Mouse (Mus musculus) skeletal muscle tissue, adult 2 months (tissue): ENCODE measurements around the gene Olfr122.

Experiments used
- DNase-seq: peaks from one replicate; pipeline ENCODE4 v3.0.0-alpha.2; 2012; ENCODE audit warnings: low read depth, low spot score

The Olfr122 gene

GRCm38 (mm10) chr17:37768307-37768706 lies at the start of gene Olfr122:
TSS of gene Olfr122 (plus strand) at chr17:37768607.
- DNase-seq, result no peak

- DNase-seq, result no peak
These were observed 46.9 kb upstream of the Olfr122 start, which contains the start of gene Olfr120 for GRCm38 (mm10) chr17:37721508-37721907. TSS of gene Olfr120 (plus strand) at chr17:37721808.

- DNase-seq, result no peak
These were observed 30.3 kb upstream of the Olfr122 start for GRCm38 (mm10) chr17:37738070-37738469.

GRCm38 (mm10) chr17:37793229-37793628 lies 24.8 kb downstream of the Olfr122 start, which contains the start of gene Olfr123:
TSS of gene Olfr123 (plus strand) at chr17:37793529.
- no peak for DNase-seq

GRCm38 (mm10) chr17:37799588-37799987 lies 31.2 kb downstream of the Olfr122 start, which contains the start of gene Olfr124:
TSS of gene Olfr124 (plus strand) at chr17:37799888.
- DNase-seq, result no peak
